In the genomic region with DNA sequence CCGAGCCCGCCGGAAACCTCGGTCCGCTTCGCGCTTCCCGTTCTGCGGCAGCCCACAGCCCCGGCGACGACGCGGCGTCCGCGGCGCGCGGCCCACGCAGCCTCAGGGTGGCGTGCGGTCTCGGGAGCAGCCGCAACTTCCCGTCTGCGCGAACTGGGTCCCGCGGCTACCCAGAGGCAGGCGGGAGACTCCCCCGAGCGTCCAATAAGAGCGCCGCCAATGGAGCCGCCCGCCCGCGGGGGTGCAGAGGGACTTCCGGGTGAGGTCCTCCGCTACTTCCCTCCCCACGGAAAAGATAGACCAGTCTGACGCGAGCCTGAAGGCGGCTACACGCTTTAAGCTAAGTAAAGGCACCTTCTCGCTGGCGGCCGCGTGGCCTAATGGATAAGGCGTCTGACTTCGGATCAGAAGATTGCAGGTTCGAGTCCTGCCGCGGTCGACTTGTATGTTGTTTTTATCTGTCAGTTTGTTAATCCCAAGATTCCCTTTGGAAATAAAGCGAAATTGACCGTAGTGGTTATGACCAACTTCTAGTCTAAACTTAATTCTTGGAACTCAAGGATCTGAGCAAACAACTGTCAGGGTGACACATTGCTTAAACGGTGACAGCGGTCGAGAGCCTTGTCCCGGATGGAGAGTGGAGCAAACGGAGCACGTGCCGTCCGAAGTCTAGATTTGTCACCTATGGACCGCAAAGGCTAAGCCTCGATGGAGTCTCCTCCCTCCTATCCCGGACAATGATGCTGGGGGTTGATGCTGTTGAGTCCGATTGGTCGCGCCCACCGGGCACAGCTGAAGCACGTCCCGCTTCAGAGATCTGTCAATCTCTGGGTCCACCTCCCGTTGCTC, we compare ENCODE assay signal across 8 mouse cellular contexts. TPM values are rescaled to one million over a fixed set of nuclear protein-coding genes. Genes with fewer than 3 reads are reported as not detected.
DNase-seq lines count a peak whose midpoint lies in the region; ATAC-seq lines count a peak whose summit lies in the region.

A gene (minus strand): TSS at position 310 of the 849 bp plus-strand sequence.

- under 1% methylated on average over 76 of the region's 76 CpGs for WGBS in hindbrain, embryonic 12.5 days

- H3K9ac ChIP-seq in hindbrain, embryonic 12.5 days: peak within 1 kb of the TSS; percentile 72

- H3K27ac ChIP-seq in hindbrain, embryonic 12.5 days: peak within 1 kb of the TSS; percentile 80

- DNase-seq in NIH3T3 (ENCODE audit: low read depth): peak; percentile 99
- DNase-seq in cerebellum, postnatal 10 days: peak; percentile 99
- DNase-seq in frontal cortex, postnatal 10 days (ENCODE audit: low spot score in 2 of 2): peak; percentile 97 to 99
- peak; percentile 100 for DNase-seq in layer of hippocampus, postnatal 14 days (ENCODE audit: low spot score in 2 of 2)
- peak; percentile 100 for DNase-seq in lung, postnatal 14 days
- DNase-seq in retina, adult 2 months (ENCODE audit: low read depth, low spot score): peak; percentile 98
- DNase-seq in thymus, postnatal 36 days: peak; percentile 97 to 98

- peaks cover 16% of the 10 kb centered on the region for H3K36me3 ChIP-seq in hindbrain, embryonic 12.5 days

- no peaks in the 10 kb centered on the region for H3K9me3 ChIP-seq in hindbrain, embryonic 12.5 days (replicated peaks)

- H3K4me2 ChIP-seq in hindbrain, embryonic 12.5 days (replicated peaks): peak within 1 kb of the TSS; percentile 90

- peaks cover 33% of the 10 kb centered on the region for H3K4me1 ChIP-seq in hindbrain, embryonic 12.5 days

- ATAC-seq in hindbrain, embryonic 12.5 days (ENCODE audit: low FRiP score): peak; percentile 95

- peak within 1 kb of the TSS; percentile 64 for H3K4me3 ChIP-seq in hindbrain, embryonic 12.5 days

- H3K27me3 ChIP-seq in hindbrain, embryonic 12.5 days: peaks cover 16% of the 10 kb centered on the region

RNA-seq across cellular contexts. Expression of the gene that starts here (rescaled TPM):
- 40.1 and 42.0 TPM in 2 replicates for polyA plus RNA-seq in hindbrain, embryonic 12.5 days (2016; fragmentation: Nextera tagmentation; extraction: Ambion mirVana)
- total RNA-seq in layer of hippocampus, postnatal 14 days (2021): 10 to 100 TPM; 84.1 to 90.7 TPM

Comparison
In these comparisons a context has a peak if more than half of its experiments do, and no peak if none do; other contexts are left out.
1. Peak in every context shown above with its lines: DNase-seq, ATAC-seq, H3K4me3 ChIP-seq and H3K27ac ChIP-seq.